Mouse (Mus musculus) small intestine, adult 2 months (tissue): ENCODE data around the gene Rab37.

Experiments used
- CTCF ChIP-seq: fragments of 200-500 bp; IDR thresholded peaks from 2 replicates; pipeline ENCODE4 v1.5.1; 2012; ENCODE audit warnings: low read depth, mild to moderate bottlenecking, control low read depth, inconsistent platforms, low read length, moderate library complexity, mixed read lengths; ENCODE audit not compliant: insufficient replicate concordance, insufficient read length; ENCODE audit errors: extremely low read depth
- POLR2A ChIP-seq: fragments of 200-500 bp; IDR thresholded peaks from 2 replicates; pipeline ENCODE4 v1.6.1; 2012; ENCODE audit warnings: low read depth, mild to moderate bottlenecking, control low read depth, inconsistent platforms, low read length, moderate library complexity

DNA sequence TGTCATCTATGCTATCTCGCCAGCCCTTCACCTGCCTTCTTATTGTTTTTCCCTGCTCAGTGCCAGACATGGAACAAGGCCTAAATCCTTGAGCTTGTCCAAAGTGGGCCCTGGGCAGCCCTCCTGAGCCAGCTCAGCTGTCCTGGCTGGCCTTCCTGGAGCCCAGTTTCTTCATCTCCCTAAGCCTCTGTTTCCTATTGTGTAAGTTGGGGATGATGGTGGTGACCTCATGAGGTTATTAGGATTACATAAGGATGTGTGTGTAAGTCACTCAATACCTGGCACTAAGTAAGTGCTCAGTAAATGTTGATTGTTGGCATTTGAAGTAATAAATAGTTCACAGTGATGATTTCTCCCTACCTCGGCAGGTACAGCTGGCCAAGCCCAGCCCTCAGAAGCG is 75.5 kb downstream of the Rab37 start:
- TF ChIP-seq POLR2A (no peak), CTCF (no peak)
